Mouse (Mus musculus) lung, adult 2 months (tissue): Measurements from ENCODE around the gene Skap1.

Experiments used
- CTCF ChIP-seq: fragments of 200-500 bp; IDR thresholded peaks from 2 replicates; pipeline ENCODE4 v1.5.1; 2011; ENCODE audit warnings: mild to moderate bottlenecking, low read length, control low read depth; ENCODE audit not compliant: insufficient read depth
- POLR2A ChIP-seq: fragments of 200-500 bp; IDR thresholded peaks from 2 replicates; pipeline ENCODE4 v1.6.1; 2011; ENCODE audit warnings: low read depth, mild to moderate bottlenecking, control low read depth, low read length, borderline replicate concordance; ENCODE audit errors: extremely low read depth

GRCm38 (mm10) chr11:96728577-96728976 lies 264.2 kb downstream of the Skap1 start:
- no peak for TF ChIP-seq CTCF
- TF ChIP-seq POLR2A = no peak
